In the genomic region with DNA sequence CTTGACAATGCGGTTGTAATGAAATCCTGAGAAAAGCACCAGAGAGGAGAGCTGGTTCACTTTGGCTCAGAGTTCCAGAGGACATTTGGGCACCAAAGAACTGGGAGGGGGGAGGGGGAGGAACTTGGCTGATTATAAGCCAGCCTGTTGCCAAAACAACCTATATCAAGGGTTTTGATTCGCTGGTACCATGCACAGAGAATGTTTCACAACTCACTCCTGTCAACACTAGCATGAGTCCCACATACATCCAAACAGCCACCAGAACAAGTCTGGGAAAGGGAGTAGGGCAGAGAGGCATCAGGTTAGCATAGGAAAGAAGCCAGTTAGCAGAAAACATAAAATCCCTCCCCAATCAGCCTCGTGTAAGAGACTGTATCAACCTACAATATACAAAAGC, we compare ENCODE assay signal across 21 mouse cellular contexts.
DNase-seq lines count a peak whose midpoint lies in the region; ATAC-seq and TF ChIP-seq lines count a peak whose summit lies in the region.
"Had no signal": no experiment of that assay in that cellular context is flagged by ENCODE, and none has a peak within 500 bp of the region (broad histone marks: within the 10 kb centered on the region; RNA-seq: fewer than 3 reads in every experiment).

No protein-coding gene starts in this region.

- H3K4me3 ChIP-seq in forebrain, embryonic 13.5 days: no peak overlapping the region
- H3K4me3 ChIP-seq in forebrain, embryonic 11.5 days (ENCODE audit: low read depth, low read length): no peak overlapping the region
- no peak overlapping the region for H3K4me3 ChIP-seq in forebrain, postnatal 0 days (ENCODE audit: low read depth, low read length)
- no peak overlapping the region for H3K4me3 ChIP-seq in forebrain, embryonic 16.5 days (replicated peaks; ENCODE audit: low read length)
- no peak overlapping the region for H3K4me3 ChIP-seq in liver, postnatal 0 days (ENCODE audit: low read depth, low read length)
- H3K4me3 ChIP-seq: heart, embryonic 12.5 days; heart, embryonic 15.5 days; hindbrain, embryonic 10.5 days; hindbrain, embryonic 13.5 days had no signal

- 64% methylated on average over 3 of the region's 3 CpGs for WGBS in forebrain, embryonic 13.5 days
- 68% methylated on average over 3 of the region's 3 CpGs for WGBS in forebrain, embryonic 11.5 days
- WGBS in forebrain, postnatal 0 days: 46% methylated on average over 3 of the region's 3 CpGs
- WGBS in forebrain, embryonic 16.5 days: 59% methylated on average over 3 of the region's 3 CpGs
- WGBS in liver, postnatal 0 days (ENCODE audit: insufficient replicate concordance): 66% methylated on average over 3 of the region's 3 CpGs

- no peak overlapping the region for H3K4me2 ChIP-seq in forebrain, embryonic 13.5 days
- no peak overlapping the region for H3K4me2 ChIP-seq in forebrain, embryonic 11.5 days (ENCODE audit: low read depth, low read length, severe bottlenecking)
- H3K4me2 ChIP-seq in forebrain, postnatal 0 days (ENCODE audit: low read depth): no peak overlapping the region
- no peak overlapping the region for H3K4me2 ChIP-seq in forebrain, embryonic 16.5 days (ENCODE audit: low read length)
- no peak overlapping the region for H3K4me2 ChIP-seq in liver, postnatal 0 days (ENCODE audit: low read depth, low read length)
- H3K4me2 ChIP-seq: heart, embryonic 12.5 days; heart, embryonic 15.5 days; hindbrain, embryonic 13.5 days had no signal

- H3K9ac ChIP-seq in forebrain, embryonic 13.5 days: no peak overlapping the region
- no peak overlapping the region for H3K9ac ChIP-seq in forebrain, embryonic 11.5 days (ENCODE audit: low read length)
- H3K9ac ChIP-seq in forebrain, postnatal 0 days: no peak overlapping the region
- H3K9ac ChIP-seq in forebrain, embryonic 16.5 days (replicated peaks; ENCODE audit: low read depth, low read length): no peak overlapping the region
- no peak overlapping the region for H3K9ac ChIP-seq in liver, postnatal 0 days (replicated peaks)
- H3K9ac ChIP-seq: heart, embryonic 12.5 days; heart, embryonic 15.5 days; hindbrain, embryonic 13.5 days had no signal

- H3K4me1 ChIP-seq in forebrain, embryonic 13.5 days: peaks cover 5% of the 10 kb centered on the region; the same call in 1 of the 2 replicates
- no peaks in the 10 kb centered on the region for H3K4me1 ChIP-seq in forebrain, embryonic 11.5 days (replicated peaks; ENCODE audit: control insufficient read depth, insufficient read depth, low read length)
- no peaks in the 10 kb centered on the region for H3K4me1 ChIP-seq in forebrain, postnatal 0 days (ENCODE audit: insufficient read depth)
- 0 out of 2 replicates have a peak, but pooled peaks cover 2% of the 10 kb centered on the region for H3K4me1 ChIP-seq in forebrain, embryonic 16.5 days (replicated peaks; ENCODE audit: control insufficient read depth, insufficient read depth, low read length)
- no peaks in the 10 kb centered on the region for H3K4me1 ChIP-seq in liver, postnatal 0 days (ENCODE audit: insufficient read depth)
- H3K4me1 ChIP-seq: heart, embryonic 12.5 days; heart, embryonic 15.5 days; hindbrain, embryonic 10.5 days had no signal

- no peak overlapping the region for H3K27ac ChIP-seq in forebrain, embryonic 13.5 days
- H3K27ac ChIP-seq in forebrain, embryonic 11.5 days (ENCODE audit: low read depth, low read length): no peak overlapping the region
- no peak overlapping the region for H3K27ac ChIP-seq in forebrain, postnatal 0 days (ENCODE audit: low read depth, low read length)
- no peak overlapping the region for H3K27ac ChIP-seq in forebrain, embryonic 16.5 days (ENCODE audit: low read length)
- no peak overlapping the region for H3K27ac ChIP-seq in liver, postnatal 0 days (ENCODE audit: low read depth)
- H3K27ac ChIP-seq: heart, embryonic 15.5 days; hindbrain, embryonic 10.5 days; hindbrain, embryonic 13.5 days had no signal

- ATAC-seq in forebrain, embryonic 13.5 days: 0 out of 2 replicates have a peak, but pooled peaks have one; percentile 24
- no peak for ATAC-seq in forebrain, embryonic 11.5 days (replicated peaks; ENCODE audit: low FRiP score)
- ATAC-seq in forebrain, postnatal 0 days: peak; percentile 51; the same call in 1 of the 2 replicates
- no peak for ATAC-seq in forebrain, embryonic 16.5 days
- ATAC-seq in liver, postnatal 0 days: peak; percentile 92
- ATAC-seq: activated CD4-positive, CD25-positive, alpha-beta regulatory T cell, adult 4 months; intestine, postnatal 0 days had no signal

- no peak for TF ChIP-seq CTCF in forebrain, postnatal 0 days (IDR thresholded peaks at IDR 0.05; ENCODE audit: low read depth)
- no peak for TF ChIP-seq CTCF in liver, postnatal 0 days (IDR thresholded peaks at IDR 0.05; ENCODE audit: low read depth)

- DNase-seq in forebrain, embryonic 11.5 days (ENCODE audit: low spot score): no peak
- DNase-seq in forebrain, postnatal 0 days: peak; percentile 22
- peak; percentile 49 for DNase-seq in liver, postnatal 0 days
- no peak for DNase-seq in liver
- no peak for DNase-seq in adrenal gland, postnatal 25 days
- DNase-seq: adrenal gland, adult 8-10 months; cerebellum, adult 18-20 months; cerebellum, adult 9-10 months; cerebellum, postnatal 14 days; gastrocnemius, postnatal 25 days; heart, adult 18-20 months; heart, postnatal 10 days; heart, postnatal 36 days had no signal

- H3K9me3 ChIP-seq in forebrain, embryonic 13.5 days (replicated peaks): no peaks in the 10 kb centered on the region
- H3K9me3 ChIP-seq in forebrain, embryonic 11.5 days (ENCODE audit: control insufficient read depth, low read length): no peaks in the 10 kb centered on the region
- H3K9me3 ChIP-seq in forebrain, postnatal 0 days (ENCODE audit: low read length): no peaks in the 10 kb centered on the region
- no peaks in the 10 kb centered on the region for H3K9me3 ChIP-seq in forebrain, embryonic 16.5 days (ENCODE audit: control insufficient read depth, low read length)
- H3K9me3 ChIP-seq in liver, postnatal 0 days (ENCODE audit: low read length): no peaks in the 10 kb centered on the region
- H3K9me3 ChIP-seq: heart, embryonic 12.5 days; heart, embryonic 15.5 days; hindbrain, embryonic 10.5 days; hindbrain, embryonic 13.5 days had no signal

- no peak for TF ChIP-seq EP300 in liver, postnatal 0 days (IDR thresholded peaks at IDR 0.05; ENCODE audit: low read depth)

- H3K27me3 ChIP-seq in forebrain, embryonic 13.5 days: no peaks in the 10 kb centered on the region
- no peaks in the 10 kb centered on the region for H3K27me3 ChIP-seq in forebrain, embryonic 11.5 days (ENCODE audit: control insufficient read depth, insufficient read depth, low read length)
- H3K27me3 ChIP-seq in forebrain, postnatal 0 days (ENCODE audit: insufficient read depth, low read length): no peaks in the 10 kb centered on the region
- no peaks in the 10 kb centered on the region for H3K27me3 ChIP-seq in forebrain, embryonic 16.5 days (replicated peaks; ENCODE audit: control insufficient read depth, insufficient read depth, low read length)
- H3K27me3 ChIP-seq in liver, postnatal 0 days (ENCODE audit: insufficient read depth, low read length): no peaks in the 10 kb centered on the region
- H3K27me3 ChIP-seq: heart, embryonic 12.5 days; heart, embryonic 15.5 days; hindbrain, embryonic 13.5 days had no signal

- H3K36me3 ChIP-seq in forebrain, embryonic 13.5 days (ENCODE audit: poor library complexity, severe bottlenecking): no peaks in the 10 kb centered on the region
- no peaks in the 10 kb centered on the region for H3K36me3 ChIP-seq in forebrain, embryonic 11.5 days (ENCODE audit: control insufficient read depth, insufficient read depth, low read length)
- no peaks in the 10 kb centered on the region for H3K36me3 ChIP-seq in forebrain, postnatal 0 days (ENCODE audit: insufficient read depth)
- H3K36me3 ChIP-seq in forebrain, embryonic 16.5 days (ENCODE audit: control insufficient read depth, insufficient read depth): no peaks in the 10 kb centered on the region
- H3K36me3 ChIP-seq in liver, postnatal 0 days (replicated peaks; ENCODE audit: insufficient read depth, low read length): no peaks in the 10 kb centered on the region
- H3K36me3 ChIP-seq: heart, embryonic 12.5 days; heart, embryonic 15.5 days; hindbrain, embryonic 10.5 days; hindbrain, embryonic 13.5 days had no signal

Comparison
In these comparisons a context has a peak if more than half of its experiments do, and no peak if none do; other contexts are left out.
1. ATAC-seq: peak in forebrain, embryonic 13.5 days (single experiment), forebrain, postnatal 0 days (single experiment) and liver, postnatal 0 days (single experiment); none in forebrain, embryonic 11.5 days (single experiment) and forebrain, embryonic 16.5 days (single experiment).
2. DNase-seq: peak in forebrain, postnatal 0 days (single experiment) and liver, postnatal 0 days (single experiment); none in forebrain, embryonic 11.5 days (single experiment), liver (single experiment) and adrenal gland, postnatal 25 days (single experiment).